Mouse (Mus musculus): ENCODE measurements around the gene Mrtfb.

Gene Mrtfb

DNA sequence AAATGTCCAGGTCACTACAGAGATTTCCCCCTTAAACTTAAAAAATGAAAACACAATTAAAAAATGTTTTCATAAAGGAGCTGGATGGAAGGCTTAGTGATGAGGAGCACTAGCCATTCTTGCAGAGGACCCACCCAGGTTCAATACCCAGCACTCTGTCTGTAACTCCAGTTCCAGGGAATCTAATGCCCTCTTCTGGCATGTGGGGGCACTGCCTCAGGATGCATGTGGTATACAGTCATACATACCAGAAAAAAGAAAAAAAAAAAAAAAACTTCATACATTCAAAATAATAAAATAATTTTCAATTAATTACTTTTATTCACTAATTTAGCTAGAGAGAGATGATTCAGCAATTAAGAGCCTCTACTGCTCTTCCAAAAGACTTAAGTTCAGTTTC lies 95.0 kb downstream of the Mrtfb start:
- in situ Hi-C loops (cut with MboI, MseI), result no loop called here

DNA sequence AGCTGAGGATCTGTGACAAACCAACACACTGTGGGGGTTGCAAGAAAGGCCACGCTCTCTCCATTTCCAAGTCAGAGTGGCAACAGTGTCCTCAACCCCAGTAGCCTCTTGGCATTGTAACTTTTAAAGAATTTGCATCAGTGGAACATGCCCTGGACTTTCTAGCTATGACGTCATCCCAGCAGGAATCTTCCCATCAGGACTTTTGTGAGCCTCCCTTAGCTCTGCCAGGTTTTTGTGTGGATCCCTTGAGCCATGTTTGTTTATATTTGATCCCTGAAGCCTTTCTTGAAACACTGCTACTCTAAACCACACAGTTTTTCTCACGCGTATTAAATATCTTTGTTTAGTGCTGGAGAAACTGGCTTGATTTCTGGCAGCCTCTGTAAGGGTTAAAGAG lies 97.6 kb downstream of the Mrtfb start:
- in situ Hi-C loops (cut with MboI, MseI), result no loop called here

DNA sequence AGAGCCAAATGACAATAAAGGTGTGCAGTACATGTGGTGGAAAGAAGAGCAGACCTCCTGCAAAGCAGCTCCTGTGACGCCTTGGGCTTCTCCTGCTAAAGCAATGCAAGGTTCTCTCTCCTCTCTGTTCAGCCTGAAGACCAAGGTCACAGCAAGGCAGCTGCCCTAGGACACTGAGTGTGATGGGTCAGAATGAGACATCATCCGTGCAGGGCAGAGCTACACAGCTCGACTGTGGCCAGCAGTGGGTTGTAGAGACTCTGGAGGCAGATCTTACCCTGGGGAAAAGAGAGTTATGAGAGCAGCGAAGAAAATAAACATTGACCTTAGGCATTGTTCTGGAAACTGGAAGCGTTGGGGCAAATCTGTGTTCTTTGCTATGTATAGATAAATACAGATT lies 98.2 kb downstream of the Mrtfb start:
- in situ Hi-C loops (cut with MboI, MseI), result no loop called here

DNA sequence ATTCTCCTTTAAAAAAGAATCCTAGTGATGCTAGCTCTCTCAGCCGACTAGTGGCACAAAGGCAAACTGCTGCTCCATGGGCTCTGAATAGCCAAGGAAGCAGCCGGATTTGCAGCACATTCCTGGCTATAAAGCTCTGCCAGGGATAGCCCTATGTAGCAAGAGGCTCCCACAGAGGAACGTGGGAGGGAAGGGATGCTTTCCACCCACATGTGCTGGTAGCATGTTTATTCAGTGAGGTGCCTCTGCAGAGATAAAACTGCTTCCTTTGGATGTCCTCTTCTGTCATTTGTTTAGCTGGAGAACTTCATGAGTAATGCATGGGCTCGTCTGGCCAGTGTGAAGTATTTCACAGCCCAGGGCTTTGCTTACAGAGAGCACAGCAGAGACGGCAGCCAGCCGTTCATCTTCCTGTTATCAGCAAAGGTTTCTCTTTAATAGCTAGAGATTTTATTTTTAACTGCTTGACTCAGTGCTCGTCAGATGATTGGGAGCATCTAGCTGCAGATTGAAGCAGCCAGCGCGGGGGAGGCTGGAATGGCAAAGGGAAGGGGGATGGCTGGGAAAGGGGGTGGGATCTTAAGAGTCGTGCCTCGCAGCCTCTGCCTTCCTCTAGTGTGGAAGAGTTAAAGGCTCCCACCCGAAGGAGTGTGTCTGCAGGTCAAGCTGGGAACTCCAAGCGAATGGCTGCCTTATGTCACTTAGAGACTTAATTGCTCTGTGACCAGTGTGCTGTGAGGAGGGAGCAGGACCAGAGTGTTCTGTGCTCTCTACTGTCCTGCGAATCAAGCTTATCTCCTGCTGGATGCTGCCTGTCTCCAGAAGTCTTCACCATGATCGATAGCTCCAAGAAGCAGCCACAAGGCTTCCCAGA lies 101.8 kb downstream of the Mrtfb start:
- in situ Hi-C loops (cut with MboI, MseI), result no loop called here

DNA sequence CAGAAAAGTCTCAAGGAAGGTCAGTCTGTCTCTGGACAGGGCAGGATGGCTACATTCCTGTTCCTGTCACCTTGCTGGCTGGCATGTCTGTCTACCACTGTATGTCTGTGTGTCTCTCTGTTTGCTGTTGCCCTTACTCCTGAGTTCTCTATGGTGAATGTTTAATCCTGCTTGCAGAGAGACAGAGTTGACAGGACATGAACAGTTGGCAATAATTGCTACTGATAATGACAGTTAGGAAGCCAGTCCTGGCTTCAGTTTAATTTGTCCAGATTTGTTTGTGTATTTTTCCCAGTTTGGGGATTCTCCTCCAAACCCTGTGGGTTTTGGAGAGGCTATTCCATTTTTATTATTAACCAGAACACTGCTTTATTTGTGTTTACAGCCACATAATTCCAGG lies 102.5 kb downstream of the Mrtfb start:
- in situ Hi-C loops (cut with MboI, MseI), result no loop called here

DNA sequence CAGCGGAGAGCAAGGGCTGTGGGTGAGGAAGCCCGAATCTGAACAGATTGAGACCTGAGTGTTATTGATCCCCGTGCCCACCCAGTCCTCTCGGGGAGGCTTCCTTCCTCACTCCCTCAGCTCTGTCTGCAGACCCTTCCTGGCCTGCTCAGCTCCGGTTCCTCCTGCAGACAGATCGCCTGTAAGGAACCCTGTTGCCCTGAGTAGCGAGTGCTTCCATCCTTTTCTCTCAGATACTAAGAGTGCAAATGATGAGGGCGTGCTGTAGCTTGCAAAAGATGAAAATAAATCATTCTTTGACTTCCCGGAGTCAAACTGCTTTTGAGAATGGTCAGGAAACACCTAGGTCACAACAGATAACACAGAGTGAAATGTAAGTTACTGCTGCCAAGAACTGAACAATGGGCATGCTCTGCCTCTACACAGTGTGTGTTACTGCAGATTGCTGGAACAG lies 103.2 kb downstream of the Mrtfb start:
- in situ Hi-C loops (cut with MboI, MseI), result no loop called here

DNA sequence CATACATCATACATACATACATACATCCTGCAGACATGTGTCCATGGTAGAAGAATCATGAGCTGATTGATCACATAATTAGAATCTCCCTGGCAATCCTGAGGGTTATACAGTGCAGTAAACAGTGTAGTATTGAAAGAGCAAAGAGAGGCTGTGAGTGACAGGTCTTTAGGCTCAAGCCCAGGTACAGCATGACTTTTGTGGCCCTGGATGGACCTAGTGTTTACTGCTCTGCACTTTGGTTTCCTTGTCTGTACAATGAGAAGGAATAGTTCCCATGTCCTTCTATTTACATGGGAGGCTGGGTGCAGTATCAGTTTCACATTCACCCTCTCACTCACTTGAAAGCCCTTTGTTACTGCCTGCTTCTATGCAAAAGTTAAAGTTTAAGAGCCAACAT lies 103.9 kb downstream of the Mrtfb start:
- in situ Hi-C loops (cut with MboI, MseI), result no loop called here

DNA sequence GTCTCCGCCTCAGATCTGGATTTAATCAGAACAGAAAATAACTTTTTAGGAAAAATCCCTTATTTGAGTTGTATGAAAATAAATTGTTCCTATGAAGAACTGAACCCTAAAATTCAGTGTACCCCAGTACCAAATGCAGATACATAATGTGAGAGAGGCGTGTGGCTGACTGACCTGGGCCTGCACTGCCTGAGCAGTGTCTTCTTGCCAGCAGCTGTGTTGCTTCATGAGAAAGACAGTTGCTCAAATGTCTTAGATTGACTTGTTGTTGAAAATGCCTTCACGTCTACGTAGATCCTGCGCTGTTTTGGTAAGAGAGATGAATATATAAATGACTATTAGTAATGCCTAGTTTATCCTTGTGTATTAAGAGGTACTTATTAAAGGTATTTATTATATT lies 104.6 kb downstream of the Mrtfb start:
- in situ Hi-C loops (cut with MboI, MseI), result no loop called here

DNA sequence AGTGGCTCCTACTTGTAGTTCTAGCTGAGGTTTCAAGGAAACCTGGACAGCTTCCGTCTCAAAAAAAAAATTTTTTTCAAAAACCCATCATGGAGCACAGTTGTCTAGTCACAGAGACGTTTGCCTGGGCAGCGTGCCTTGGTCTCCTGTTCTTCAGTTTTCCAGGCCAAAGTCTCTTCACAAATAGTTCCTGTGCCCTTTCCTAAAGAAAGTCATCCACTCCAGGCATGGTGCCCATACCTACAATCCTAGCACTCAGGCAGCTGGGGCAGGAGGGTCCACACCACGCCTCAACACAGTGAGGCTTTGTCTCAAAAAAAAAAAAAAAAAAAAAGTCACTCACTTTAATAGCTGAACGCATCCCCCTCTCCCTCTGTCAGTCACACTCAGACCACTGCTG lies 106.9 kb downstream of the Mrtfb start:
- in situ Hi-C loops (cut with MboI, MseI), result no loop called here

DNA sequence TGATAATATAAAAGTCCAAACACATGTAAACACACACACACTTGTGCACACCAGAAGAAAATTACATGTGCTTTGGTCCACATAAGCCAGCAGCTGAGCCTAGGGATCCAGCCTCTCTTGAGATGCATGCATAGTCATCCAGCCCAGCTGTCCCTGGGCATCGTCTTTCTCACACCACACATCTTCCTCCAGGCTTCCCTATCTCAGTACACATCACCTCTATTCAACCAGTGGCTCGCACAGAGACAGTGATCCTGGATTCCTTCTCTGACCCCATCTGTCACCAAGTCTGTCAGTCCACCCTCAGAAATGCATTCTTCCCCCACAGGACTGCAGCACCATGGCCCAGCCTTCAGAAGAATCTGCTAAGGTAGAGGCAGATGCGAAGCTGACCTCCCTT lies 107.9 kb downstream of the Mrtfb start:
- in situ Hi-C loops (cut with MboI, MseI), result no loop called here

DNA sequence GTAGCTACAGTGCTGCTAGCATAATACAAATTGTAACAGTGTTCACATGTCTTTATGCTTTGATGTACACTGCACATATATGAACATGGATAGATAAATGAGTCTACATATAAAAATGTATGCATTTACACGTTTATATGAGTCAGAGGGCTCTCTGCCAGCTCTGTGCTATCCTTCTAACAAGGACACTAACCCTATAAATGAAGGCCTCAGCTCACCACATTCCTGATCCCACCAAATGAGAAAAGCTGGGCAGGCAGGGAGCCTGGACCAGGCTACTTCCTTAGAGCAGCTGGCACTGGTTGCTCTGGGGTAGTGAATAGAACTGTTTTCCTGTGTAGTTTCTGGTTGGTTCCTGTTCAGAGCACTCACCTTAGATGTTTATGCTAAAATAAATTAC lies 110.0 kb downstream of the Mrtfb start:
- in situ Hi-C loops (cut with MboI, MseI), result no loop called here

DNA sequence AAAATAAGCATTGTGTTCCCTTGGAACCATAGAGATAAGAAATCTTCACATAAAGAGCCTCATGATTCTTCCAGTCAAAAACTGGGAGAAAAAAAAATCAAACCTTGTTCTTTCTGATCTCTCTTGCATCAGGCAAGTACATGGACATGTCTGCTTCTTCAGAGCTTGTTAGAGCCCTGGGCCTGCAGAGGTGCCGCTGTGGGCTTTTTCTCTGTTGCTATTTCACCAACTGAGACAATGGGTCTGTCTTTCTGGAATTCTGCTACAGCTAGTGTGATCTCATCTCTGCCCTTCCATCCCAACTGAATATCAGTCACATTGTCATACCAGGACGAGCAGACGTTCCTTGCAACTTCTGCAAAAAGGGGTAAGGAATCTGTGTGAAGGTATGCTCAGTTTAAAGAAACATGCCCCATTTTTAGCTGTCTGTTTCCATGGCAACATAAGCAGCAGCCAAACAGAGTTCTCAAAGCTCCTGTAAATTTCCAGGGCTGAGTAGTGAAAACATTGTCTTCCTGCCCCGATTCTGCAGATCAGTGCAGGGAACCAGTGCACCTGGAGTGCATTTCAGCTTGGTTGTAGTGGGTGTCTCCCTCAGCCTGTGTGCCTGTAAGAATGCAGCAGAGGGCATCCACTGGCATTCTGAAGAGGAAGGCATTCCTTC lies 110.7 kb downstream of the Mrtfb start:
- in situ Hi-C loops (cut with MboI, MseI), result no loop called here

DNA sequence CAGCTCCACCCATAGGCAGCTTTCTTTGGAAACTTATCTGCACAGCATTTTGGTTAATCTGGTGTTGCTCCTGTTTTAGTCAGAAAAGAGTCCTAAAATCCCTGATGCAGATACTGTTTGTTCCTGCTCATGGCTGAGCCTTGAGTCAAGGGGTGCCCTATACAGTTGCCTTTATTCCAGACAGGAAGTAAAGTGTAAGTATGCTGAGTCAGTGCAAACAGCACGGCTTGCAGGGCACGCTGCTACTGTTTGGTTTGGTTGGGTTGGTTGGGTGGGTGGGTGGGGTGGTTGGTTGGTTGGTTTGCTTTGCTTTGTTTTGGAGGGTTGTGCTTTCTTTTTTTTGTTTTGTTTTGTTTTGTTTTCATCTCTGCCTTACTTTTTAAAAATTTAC lies 111.2 kb downstream of the Mrtfb start:
- in situ Hi-C loops (cut with MboI, MseI), result no loop called here

DNA sequence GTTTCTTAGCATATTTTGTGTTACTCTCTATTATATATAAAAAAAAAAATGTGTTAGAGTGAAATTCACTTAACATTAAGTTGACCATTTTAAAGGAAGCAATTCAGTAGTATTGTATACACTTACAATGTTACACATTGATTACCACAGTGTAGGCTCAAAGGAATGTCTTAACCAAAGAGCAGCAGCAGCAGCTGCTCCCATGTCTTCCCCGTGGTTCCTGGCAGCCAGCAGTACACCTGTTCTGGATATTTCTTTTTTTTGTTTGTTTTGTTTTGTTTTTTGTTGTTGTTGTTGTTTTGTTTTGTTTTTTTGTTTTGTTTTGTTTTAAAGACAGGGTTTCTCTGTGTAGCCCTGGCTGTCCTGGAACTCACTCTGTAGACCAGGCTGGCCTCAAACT lies 112.4 kb downstream of the Mrtfb start:
- in situ Hi-C loops (cut with MboI, MseI), result no loop called here

DNA sequence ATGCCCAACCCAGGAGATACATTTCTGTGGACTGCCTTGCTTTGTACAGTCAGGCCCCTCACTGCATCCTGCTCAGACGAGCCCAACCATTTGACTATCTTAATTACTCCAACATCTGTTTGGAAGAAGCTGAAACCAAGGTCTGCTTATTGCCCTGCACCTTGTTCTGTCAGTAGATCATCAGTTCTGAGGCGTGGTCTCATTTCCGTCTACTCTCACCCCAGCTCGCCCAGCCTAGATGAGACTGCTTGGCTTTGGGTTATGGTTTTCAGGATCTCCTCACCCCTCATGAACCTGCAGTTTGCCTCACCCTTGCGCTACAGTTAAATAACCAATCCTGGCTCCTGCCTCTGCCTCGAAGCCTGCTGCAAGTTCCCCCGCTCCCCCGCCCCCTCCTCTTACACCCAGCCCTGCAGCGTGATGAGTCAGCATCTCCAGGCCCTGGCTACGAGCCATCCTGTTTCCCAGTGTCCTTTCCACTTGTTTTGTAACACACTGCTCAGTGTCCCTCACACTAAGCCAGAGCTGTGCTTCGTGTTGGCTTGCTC lies 115.5 kb downstream of the Mrtfb start:
- in situ Hi-C loops (cut with MboI, MseI), result no loop called here

DNA sequence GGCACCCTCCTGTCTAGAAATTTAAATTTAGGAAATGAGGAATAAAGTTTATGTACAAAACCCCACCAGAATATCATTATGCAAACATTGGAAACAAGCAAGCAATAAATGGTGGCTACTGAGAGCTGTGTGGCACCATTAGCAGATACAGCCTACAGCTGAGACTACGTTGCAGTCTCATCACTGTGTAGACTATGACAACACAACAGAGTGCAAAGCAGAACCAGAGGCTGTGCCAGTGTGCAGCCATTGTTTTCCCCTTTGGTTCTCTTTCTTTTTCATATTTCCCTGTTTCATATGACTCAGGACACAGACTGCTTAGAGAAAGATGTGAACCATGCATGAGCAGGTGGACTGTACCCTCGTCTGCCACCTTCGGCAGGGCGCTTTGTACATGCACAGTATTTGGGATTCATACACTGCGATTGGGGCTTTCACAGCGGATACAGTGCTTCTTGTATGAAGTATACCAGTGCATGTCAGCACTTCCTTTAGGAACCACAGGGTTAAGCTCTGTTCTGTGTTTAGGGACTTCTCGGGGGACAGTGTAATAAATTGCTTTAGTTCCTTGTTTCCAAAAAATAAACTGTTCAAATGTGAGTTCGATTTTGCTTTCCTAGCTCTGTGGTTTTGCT lies 116.7 kb downstream of the Mrtfb start:
- in situ Hi-C loops (cut with MboI, MseI), result no loop called here

DNA sequence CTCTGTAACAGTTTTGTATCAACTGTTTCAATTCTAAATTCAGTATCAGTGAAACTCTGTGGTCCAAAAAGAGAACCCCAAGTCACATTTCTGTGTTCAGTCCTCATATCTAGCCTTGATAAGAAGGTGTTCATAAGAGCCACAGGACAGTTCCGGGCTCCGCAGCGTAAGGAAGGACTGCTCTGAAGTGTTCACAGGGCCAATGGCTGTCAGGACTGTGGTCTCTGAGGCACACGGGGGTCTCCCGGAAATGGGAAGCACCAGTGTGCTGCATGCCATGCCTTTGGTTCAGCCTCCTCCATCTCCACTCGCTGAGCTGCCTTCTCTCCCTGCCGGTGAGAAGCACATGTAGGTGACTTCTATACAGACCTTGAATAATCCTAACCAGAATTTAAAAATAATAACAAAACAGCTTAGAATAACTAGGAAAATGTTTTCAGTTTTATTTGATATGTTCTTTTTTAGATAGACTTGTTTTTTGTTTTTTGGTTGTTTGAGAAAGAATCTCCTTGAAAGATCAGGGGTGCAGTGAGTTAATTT lies 120.7 kb downstream of the Mrtfb start:
- in situ Hi-C loops (cut with MboI, MseI), result no loop called here

DNA sequence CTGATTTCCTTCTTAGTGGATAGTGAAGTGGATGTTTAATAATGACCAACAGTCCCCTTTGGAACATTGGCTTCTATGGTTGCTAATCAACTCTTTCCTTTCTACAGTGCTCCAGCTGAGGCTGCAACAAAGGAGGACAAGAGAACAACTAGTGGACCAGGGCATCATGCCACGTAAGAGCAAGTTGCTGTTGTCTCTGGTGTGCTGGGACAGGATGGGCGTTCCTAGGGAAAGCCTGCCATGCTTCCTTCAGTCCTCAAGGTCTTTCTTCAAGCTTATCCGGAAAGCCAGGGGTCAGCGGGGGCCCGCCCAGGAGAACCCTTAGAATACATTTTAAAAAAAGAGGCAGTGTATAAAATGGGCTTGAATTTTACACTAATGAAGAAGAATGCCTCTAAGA lies 121.9 kb downstream of the Mrtfb start:
- in situ Hi-C loops (cut with MboI, MseI), result no loop called here

DNA sequence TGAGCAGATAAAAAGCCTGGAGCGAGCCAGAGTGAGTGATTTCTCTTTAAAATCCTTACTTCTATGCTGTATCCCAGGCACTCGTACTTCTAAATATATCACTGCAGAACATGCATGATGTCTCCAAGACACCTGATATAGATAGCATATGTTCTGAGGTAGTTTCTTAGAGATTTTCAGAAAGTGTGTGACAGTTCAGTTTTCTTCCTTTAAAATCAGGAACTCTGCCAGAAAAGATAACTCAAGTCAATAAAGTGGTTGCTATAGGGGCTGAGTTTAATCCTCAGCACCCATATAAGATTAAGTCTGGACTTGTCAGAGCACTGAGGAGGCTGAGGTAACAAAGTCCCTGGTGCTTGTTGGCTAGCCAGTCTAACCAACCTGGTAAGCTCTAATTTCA lies 123.6 kb downstream of the Mrtfb start:
- in situ Hi-C loops (cut with MboI, MseI), result no loop called here

DNA sequence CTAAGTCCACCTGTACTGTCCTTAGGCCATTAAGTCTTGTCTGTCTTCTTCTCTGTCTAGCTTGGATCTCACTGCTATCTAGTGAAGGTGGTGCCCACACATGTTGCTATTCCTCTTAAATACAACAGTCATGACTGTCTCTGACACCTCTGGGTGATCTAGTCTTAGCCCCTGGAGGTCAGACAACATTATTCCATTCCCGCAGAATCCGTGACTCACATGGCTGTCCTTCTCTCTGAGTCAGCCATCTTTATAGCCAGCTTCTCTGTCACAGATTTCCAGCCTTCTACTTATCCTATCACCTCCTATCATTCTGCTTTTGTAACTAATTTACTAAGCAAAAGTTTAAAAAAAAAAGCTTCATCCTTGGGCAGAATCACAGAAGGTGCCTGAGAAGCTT lies 125.5 kb downstream of the Mrtfb start:
- in situ Hi-C loops (cut with MboI, MseI), result no loop called here

DNA sequence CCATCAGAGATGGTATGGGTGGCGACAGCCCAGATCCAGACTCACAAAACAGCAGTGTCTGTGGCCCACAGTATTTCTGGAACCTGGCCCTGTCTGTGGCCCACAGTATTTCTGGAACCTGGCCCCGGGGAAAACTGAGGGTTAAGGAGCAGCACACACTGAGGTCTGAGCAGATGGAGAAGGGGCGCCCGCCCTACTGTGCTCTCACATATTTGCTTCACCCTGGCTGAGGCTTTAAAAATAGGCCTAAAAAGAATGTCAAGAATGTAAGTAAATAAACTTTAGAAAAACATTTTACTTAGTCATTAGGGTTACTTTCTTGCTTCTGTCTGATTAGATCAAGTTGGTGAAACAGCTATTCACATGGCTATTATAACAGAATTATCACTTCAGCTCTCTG lies 131.0 kb downstream of the Mrtfb start:
- in situ Hi-C loops (cut with MboI, MseI), result no loop called here

DNA sequence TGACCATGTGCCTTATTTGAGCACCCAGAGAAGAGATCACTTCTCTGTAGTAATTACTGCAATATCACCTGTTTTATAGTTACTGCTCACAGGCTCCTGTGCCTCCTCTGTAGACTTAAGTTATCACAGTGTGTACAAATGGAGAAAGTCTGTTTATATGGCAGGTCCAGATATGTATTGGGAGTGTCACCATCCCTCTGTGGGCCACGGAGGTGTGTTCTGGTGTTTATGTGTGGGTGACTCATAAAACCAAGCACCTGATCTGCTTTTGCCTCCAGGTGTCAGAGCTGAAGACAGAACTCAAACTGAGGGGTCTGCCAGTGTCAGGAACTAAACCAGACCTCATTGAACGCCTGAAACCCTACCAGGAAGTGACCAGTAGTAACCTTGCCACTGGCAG lies 144.1 kb downstream of the Mrtfb start:
- in situ Hi-C loops (cut with MboI, MseI), result no loop called here

Data from T-helper 1 cell (primary cell).